Mouse (Mus musculus): Measurements from ENCODE around the gene Dhh.
A peak's percentile ranks its signal among the peaks of the same experiment; 100 is the strongest.
"Not testable (repeated sequence)": the region's sequence is repeated elsewhere in the genome, so short reads cannot be mapped to it uniquely, and the experiment has no call there.

Gene Dhh

GRCm38 (mm10) chr15:98897928-98898800, at the start of gene Dhh:
Gene Dhh (minus strand): TSS chr15:98898540.
- no peak for DNase-seq (ENCODE audit: low read depth, low spot score)

GRCm38 (mm10) chr15:98947884-98948283, 49.5 kb upstream of the Dhh start:
- no peak for DNase-seq (ENCODE audit: low read depth, low spot score)

- DNase-seq (ENCODE audit: low read depth, low spot score), result no peak
These were observed 44.8 kb upstream of the Dhh start for GRCm38 (mm10) chr15:98943133-98943532.

- no peak for DNase-seq (ENCODE audit: low read depth, low spot score)
These were observed 43.7 kb upstream of the Dhh start for GRCm38 (mm10) chr15:98942081-98942480.

- DNase-seq (ENCODE audit: low read depth, low spot score), result no peak
These were observed 43.2 kb upstream of the Dhh start for GRCm38 (mm10) chr15:98941539-98941938.

GRCm38 (mm10) chr15:98940816-98941215, 42.5 kb upstream of the Dhh start:
- DNase-seq (ENCODE audit: low read depth, low spot score), result no peak

GRCm38 (mm10) chr15:98934217-98934839, 36.0 kb upstream of the Dhh start, which contains the start of gene Tuba1b:
Gene Tuba1b (minus strand): TSS chr15:98934565.
- DNase-seq (ENCODE audit: low read depth, low spot score), result no peak

- DNase-seq (ENCODE audit: low read depth, low spot score), result peak; percentile 93
These were observed 35.5 kb upstream of the Dhh start for GRCm38 (mm10) chr15:98933833-98934216.

GRCm38 (mm10) chr15:98933004-98933671, 34.8 kb upstream of the Dhh start:
- not testable (repeated sequence) for DNase-seq (ENCODE audit: low read depth, low spot score)

GRCm38 (mm10) chr15:98930998-98931397, 32.7 kb upstream of the Dhh start:
- DNase-seq (ENCODE audit: low read depth, low spot score), result no peak

GRCm38 (mm10) chr15:98930017-98930734, 31.8 kb upstream of the Dhh start:
- no peak for DNase-seq (ENCODE audit: low read depth, low spot score)

- peak; percentile 55 for DNase-seq (ENCODE audit: low read depth, low spot score)
These were observed 30.4 kb upstream of the Dhh start for GRCm38 (mm10) chr15:98928598-98929240.

- no peak for DNase-seq (ENCODE audit: low read depth, low spot score)
These were observed 29.2 kb upstream of the Dhh start for GRCm38 (mm10) chr15:98927566-98927965.

GRCm38 (mm10) chr15:98924682-98925081, 26.3 kb upstream of the Dhh start:
- no peak for DNase-seq (ENCODE audit: low read depth, low spot score)

- DNase-seq (ENCODE audit: low read depth, low spot score), result no peak
These were observed 24.7 kb upstream of the Dhh start for GRCm38 (mm10) chr15:98923031-98923537.

GRCm38 (mm10) chr15:98922581-98922980, 24.2 kb upstream of the Dhh start:
- DNase-seq (ENCODE audit: low read depth, low spot score), result no peak

GRCm38 (mm10) chr15:98921510-98921909, 23.2 kb upstream of the Dhh start:
- DNase-seq (ENCODE audit: low read depth, low spot score), result no peak

GRCm38 (mm10) chr15:98918499-98918895, 20.2 kb upstream of the Dhh start:
- not testable (repeated sequence) for DNase-seq (ENCODE audit: low read depth, low spot score)

- peak; percentile 99 for DNase-seq (ENCODE audit: low read depth, low spot score)
These were observed 19.5 kb upstream of the Dhh start, which contains the start of gene Lmbr1l for GRCm38 (mm10) chr15:98917538-98918498. Gene Lmbr1l (minus strand): TSS chr15:98918231.

- DNase-seq (ENCODE audit: low read depth, low spot score), result no peak
These were observed 18.8 kb upstream of the Dhh start for GRCm38 (mm10) chr15:98917091-98917490.

Measured in telencephalon, adult 2 months (tissue).